Mouse (Mus musculus): ENCODE measurements around the gene Crtc3. TPM values are rescaled to one million over a fixed set of nuclear protein-coding genes. Genes with fewer than 3 reads are reported as not detected.
A peak's percentile ranks its signal among the peaks of the same experiment; 100 is the strongest.

Crtc3 gene
- total and polyA plus RNA-seq, 3 experiments: 4.2 to 15.8 TPM; not detected in 1

DNA sequence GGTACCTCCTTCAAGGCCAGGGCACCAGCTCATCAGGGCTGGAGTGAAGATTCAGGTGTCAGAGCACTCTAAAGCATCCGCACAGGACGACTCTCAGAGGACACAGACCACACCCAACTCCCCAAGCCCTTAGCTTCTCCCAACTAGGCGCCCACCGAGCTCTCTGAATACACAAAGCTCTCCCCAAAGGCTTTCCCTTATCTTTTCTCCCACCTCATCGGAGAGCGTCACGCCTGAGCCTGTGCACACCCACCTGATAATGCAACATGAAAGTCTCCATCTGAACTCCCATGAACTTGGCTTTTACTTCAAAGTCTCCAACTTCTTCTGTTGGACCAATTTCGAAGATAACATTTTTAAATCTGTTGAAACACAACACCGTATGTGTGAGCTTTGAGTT is 28.1 kb upstream of the Crtc3 start:
- H3K27ac ChIP-seq (ENCODE audit: control insufficient read depth, low read depth, low read length): no peak overlapping the region
- DNase-seq (ENCODE audit: low read depth, low spot score): no peak
- no peak overlapping the region for H3K9ac ChIP-seq (ENCODE audit: control insufficient read depth, low read depth, low read length, poor library complexity, severe bottlenecking)
- no peaks in the 10 kb centered on the region for H3K9me3 ChIP-seq (replicated peaks; ENCODE audit: insufficient read depth, low read length)
- no peak for TF ChIP-seq CHD2 (IDR thresholded peaks at IDR 0.05; ENCODE audit: low read length)
- no peak for TF ChIP-seq GABPA (IDR thresholded peaks at IDR 0.05; ENCODE audit: low read depth, low read length)
- TF ChIP-seq ELF1 (IDR thresholded peaks at IDR 0.05; ENCODE audit: low read depth, low read length): no peak
- TF ChIP-seq TCF12 (IDR thresholded peaks at IDR 0.05; ENCODE audit: low read depth, low read length): no peak
- TF ChIP-seq TAL1 (IDR thresholded peaks at IDR 0.05; ENCODE audit: low read length): no peak
- no peak for TF ChIP-seq RCOR1 (IDR thresholded peaks at IDR 0.05; ENCODE audit: low read depth, low read length)
- no peak for TF ChIP-seq USF2 (IDR thresholded peaks at IDR 0.05; ENCODE audit: borderline replicate concordance in 1 of 2, insufficient read depth in 1 of 2, low read depth in 1 of 2, low read length in 2 of 2)
- no peak for TF ChIP-seq NELFE (IDR thresholded peaks at IDR 0.05; ENCODE audit: low read depth, low read length)
- H3K36me3 ChIP-seq (ENCODE audit: control insufficient read depth in 1 of 2, insufficient read depth in 2 of 2, low read length in 2 of 2): peaks cover 2 to 5% of the 10 kb centered on the region in 2 experiments; a peak in 3 of 4 replicates
- no peaks in the 10 kb centered on the region for H3K27me3 ChIP-seq (ENCODE audit: control insufficient read depth in 1 of 2, insufficient read depth in 2 of 2, low read length in 2 of 2)
- no peaks in the 10 kb centered on the region for H3K79me2 ChIP-seq (ENCODE audit: control insufficient read depth, insufficient read depth, low read length, poor library complexity)
- peaks cover 0 to 10% of the 10 kb centered on the region in 2 experiments; a peak in 2 of 4 replicates for H3K4me1 ChIP-seq (ENCODE audit: control insufficient read depth in 1 of 2, insufficient read depth in 2 of 2, low read length in 2 of 2)
- no peak overlapping the region for H3K4me3 ChIP-seq (ENCODE audit: control insufficient read depth in 1 of 2, insufficient read depth in 1 of 2, low read depth in 2 of 2, low read length in 2 of 2)

DNA sequence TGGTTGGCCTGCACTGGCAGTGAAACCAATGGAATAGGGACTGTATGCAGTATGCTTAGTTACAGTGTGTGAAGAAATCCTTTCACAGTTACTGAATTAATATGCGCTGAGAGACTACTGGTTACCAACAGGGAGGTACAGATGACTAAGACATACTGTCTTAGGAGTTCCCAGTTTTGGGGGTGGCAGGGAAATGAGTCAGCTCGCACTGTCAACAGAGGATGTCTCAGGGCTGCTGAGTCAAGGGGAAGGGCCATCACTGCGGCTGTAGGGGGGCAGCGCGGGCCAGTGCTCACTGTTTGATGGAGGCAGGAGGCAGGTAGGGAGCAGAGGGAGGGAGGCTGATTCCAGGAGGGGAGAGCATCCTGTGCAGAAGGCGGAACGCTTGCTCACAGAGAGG is 26.6 kb upstream of the Crtc3 start:
- peak; percentile 81 for DNase-seq (ENCODE audit: low read depth, low spot score)
- H3K27ac ChIP-seq (ENCODE audit: control insufficient read depth, low read depth, low read length): peak overlapping the region; percentile 26; the same call in 1 of the 2 replicates
- H3K27me3 ChIP-seq (ENCODE audit: control insufficient read depth in 1 of 2, insufficient read depth in 2 of 2, low read length in 2 of 2): no peaks in the 10 kb centered on the region
- peaks cover 2 to 9% of the 10 kb centered on the region in 2 experiments for H3K36me3 ChIP-seq (ENCODE audit: control insufficient read depth in 1 of 2, insufficient read depth in 2 of 2, low read length in 2 of 2)
- H3K9ac ChIP-seq (ENCODE audit: control insufficient read depth, low read depth, low read length, poor library complexity, severe bottlenecking): no peak overlapping the region
- H3K9me3 ChIP-seq (replicated peaks; ENCODE audit: insufficient read depth, low read length): no peaks in the 10 kb centered on the region
- H3K79me2 ChIP-seq (ENCODE audit: control insufficient read depth, insufficient read depth, low read length, poor library complexity): no peaks in the 10 kb centered on the region
- H3K4me3 ChIP-seq (ENCODE audit: control insufficient read depth in 1 of 2, insufficient read depth in 1 of 2, low read depth in 2 of 2, low read length in 2 of 2): no peak overlapping the region
- TF ChIP-seq ETS1 (IDR thresholded peaks at IDR 0.05; ENCODE audit: low read depth, low read length) (peak; percentile 15; the same call in 1 of the 2 replicates), UBTF (IDR thresholded peaks at IDR 0.05; ENCODE audit: borderline replicate concordance, insufficient read depth, low read depth, low read length) (no peak), USF1 (IDR thresholded peaks at IDR 0.05; ENCODE audit: low read depth, low read length) (no peak), EP300 (IDR thresholded peaks at IDR 0.05; ENCODE audit: low read depth in 1 of 2, low read length in 2 of 2) (no peak)
- H3K4me1 ChIP-seq (ENCODE audit: control insufficient read depth in 1 of 2, insufficient read depth in 2 of 2, low read length in 2 of 2): peaks cover 0 to 13% of the 10 kb centered on the region in 2 experiments; a peak in 2 of 4 replicates

DNA sequence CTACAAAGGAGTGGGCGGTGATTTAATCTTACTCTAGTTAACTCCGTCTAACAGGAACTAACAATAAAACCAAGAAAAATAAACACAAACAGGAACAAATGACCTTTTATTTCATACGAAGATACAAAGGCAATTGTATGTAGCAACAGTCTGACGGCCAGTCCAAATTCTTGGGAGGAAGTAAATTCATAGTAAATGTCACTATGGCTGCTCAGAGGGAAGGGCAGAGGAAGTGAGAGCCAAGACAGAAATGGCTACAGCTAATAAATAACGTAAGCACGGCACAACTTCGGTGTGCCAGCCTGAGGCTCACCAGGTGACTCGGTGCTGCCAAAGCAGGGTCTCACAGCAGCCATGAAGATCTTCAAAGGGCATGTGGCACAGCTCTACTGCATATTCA is 22.8 kb upstream of the Crtc3 start:
- Histone ChIP-seq H3K9me3 (replicated peaks; ENCODE audit: insufficient read depth, low read length) (no peaks in the 10 kb centered on the region), H3K27me3 (ENCODE audit: control insufficient read depth in 1 of 2, insufficient read depth in 2 of 2, low read length in 2 of 2) (no peaks in the 10 kb centered on the region), H3K9ac (ENCODE audit: control insufficient read depth, low read depth, low read length, poor library complexity, severe bottlenecking) (no peak overlapping the region), H3K79me2 (ENCODE audit: control insufficient read depth, insufficient read depth, low read length, poor library complexity) (no peaks in the 10 kb centered on the region), H3K27ac (ENCODE audit: control insufficient read depth, low read depth, low read length) (no peak overlapping the region), H3K4me1 (ENCODE audit: control insufficient read depth in 1 of 2, insufficient read depth in 2 of 2, low read length in 2 of 2) (peaks cover 0 to 13% of the 10 kb centered on the region in 2 experiments; a peak in 2 of 4 replicates), H3K36me3 (ENCODE audit: control insufficient read depth in 1 of 2, insufficient read depth in 2 of 2, low read length in 2 of 2) (peaks cover 0 to 9% of the 10 kb centered on the region in 2 experiments), H3K4me3 (ENCODE audit: control insufficient read depth in 1 of 2, insufficient read depth in 1 of 2, low read depth in 2 of 2, low read length in 2 of 2) (no peak overlapping the region)
- TF ChIP-seq SIN3A (IDR thresholded peaks at IDR 0.05; ENCODE audit: low read length) (no peak), TAL1 (IDR thresholded peaks at IDR 0.05; ENCODE audit: low read length) (no peak), TCF12 (IDR thresholded peaks at IDR 0.05; ENCODE audit: low read depth, low read length) (no peak), GATA1 (IDR thresholded peaks at IDR 0.05; ENCODE audit: low read depth, low read length) (no peak), POLR2AphosphoS5 (IDR thresholded peaks at IDR 0.05; ENCODE audit: borderline replicate concordance, low read depth, low read length) (no peak), CTCF (IDR thresholded peaks at IDR 0.05 in 2 of 3, conservative IDR thresholded peaks at IDR 0.05 in 1 of 3; ENCODE audit: control insufficient read depth in 1 of 3, insufficient read depth in 1 of 3, low read depth in 2 of 3, low read length in 3 of 3, poor library complexity in 1 of 3, severe bottlenecking in 1 of 3) (no peak), CHD1 (IDR thresholded peaks at IDR 0.05; ENCODE audit: low read depth, low read length) (no peak), CHD2 (IDR thresholded peaks at IDR 0.05; ENCODE audit: low read length) (no peak), POLR2AphosphoS2 (IDR thresholded peaks at IDR 0.05; ENCODE audit: low read length) (no peak), JUND (IDR thresholded peaks at IDR 0.05; ENCODE audit: low read depth, low read length) (no peak), SMC3 (IDR thresholded peaks at IDR 0.05; ENCODE audit: low read depth, low read length) (no peak), RAD21 (IDR thresholded peaks at IDR 0.05; ENCODE audit: low read depth, low read length) (no peak), E2F4 (IDR thresholded peaks at IDR 0.05; ENCODE audit: borderline replicate concordance, low read depth, low read length) (no peak), MYB (IDR thresholded peaks at IDR 0.05; ENCODE audit: low read depth, low read length) (no peak)
- no peak for DNase-seq (ENCODE audit: low read depth, low spot score)
